ENCODE assay signal across 8 mouse cellular contexts in the genomic region with DNA sequence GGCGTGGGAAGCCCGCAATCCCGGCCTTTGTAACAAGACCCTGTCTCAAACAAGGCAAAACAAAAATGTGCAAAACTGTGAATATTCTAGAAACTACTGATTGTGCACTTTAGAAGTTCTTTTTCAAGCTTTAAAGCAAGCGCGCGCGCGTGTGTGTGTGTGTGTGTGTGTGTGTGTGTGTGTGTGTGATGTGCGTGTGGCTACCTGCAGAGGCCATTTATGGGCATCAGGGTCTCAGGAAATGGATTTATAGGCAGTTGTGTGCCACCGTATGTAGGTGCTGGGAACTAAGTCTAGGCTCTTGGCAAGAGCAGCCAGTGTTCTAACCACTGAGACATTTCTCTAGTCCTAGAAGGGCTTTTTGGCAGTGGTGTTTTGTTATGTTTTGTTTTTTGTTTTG. TPM values are rescaled to one million over a fixed set of nuclear protein-coding genes. Genes with fewer than 3 reads are reported as not detected.
A peak's percentile ranks its signal among the peaks of the same experiment; 100 is the strongest.
DNase-seq lines count a peak whose midpoint lies in the region; ATAC-seq and TF ChIP-seq lines count a peak whose summit lies in the region.
"Had no signal": no experiment of that assay in that cellular context is flagged by ENCODE, and none has a peak within 500 bp of the region (broad histone marks: within the 10 kb centered on the region; RNA-seq: fewer than 3 reads in every experiment).

No protein-coding gene starts in this region.

- H3K4me1 ChIP-seq in kidney, embryonic 14.5 days (ENCODE audit: control insufficient read depth, insufficient read depth, low read length) = peaks cover 7% of the 10 kb centered on the region
- H3K4me1 ChIP-seq in embryonic facial prominence, embryonic 12.5 days = peaks cover 19% of the 10 kb centered on the region
- peaks cover 19% of the 10 kb centered on the region for H3K4me1 ChIP-seq in hindbrain, embryonic 15.5 days (replicated peaks)
- H3K4me1 ChIP-seq in midbrain, postnatal 0 days (ENCODE audit: insufficient read depth, low read length) = no peaks in the 10 kb centered on the region

- no peak overlapping the region for H3K9ac ChIP-seq in kidney, embryonic 14.5 days (ENCODE audit: low read depth, low read length)
- no peak overlapping the region for H3K9ac ChIP-seq in embryonic facial prominence, embryonic 12.5 days
- no peak overlapping the region for H3K9ac ChIP-seq in hindbrain, embryonic 15.5 days
- no peak overlapping the region for H3K9ac ChIP-seq in midbrain, postnatal 0 days (replicated peaks; ENCODE audit: low read length, poor library complexity, severe bottlenecking)

- H3K27ac ChIP-seq in kidney, embryonic 14.5 days (ENCODE audit: low read depth, low read length) = no peak overlapping the region
- H3K27ac ChIP-seq in embryonic facial prominence, embryonic 12.5 days = no peak overlapping the region
- no peak overlapping the region for H3K27ac ChIP-seq in hindbrain, embryonic 15.5 days (replicated peaks)
- no peak overlapping the region for H3K27ac ChIP-seq in midbrain, postnatal 0 days (ENCODE audit: low read depth, low read length)

- 78% methylated on average over 10 of the region's 10 CpGs for WGBS in kidney, embryonic 14.5 days
- WGBS in embryonic facial prominence, embryonic 12.5 days = 71% methylated on average over 10 of the region's 10 CpGs
- 73% methylated on average over 10 of the region's 10 CpGs for WGBS in hindbrain, embryonic 15.5 days
- WGBS in midbrain, postnatal 0 days = 76% methylated on average over 10 of the region's 10 CpGs

- no peak for ATAC-seq in kidney, embryonic 14.5 days (ENCODE audit: low FRiP score, low TSS enrichment)
- ATAC-seq in embryonic facial prominence, embryonic 12.5 days (ENCODE audit: insufficient number of reproducible peaks, insufficient read depth, low FRiP score, low TSS enrichment) = no peak
- ATAC-seq in hindbrain, embryonic 15.5 days (ENCODE audit: low FRiP score, low read depth) = no peak
- ATAC-seq in midbrain, postnatal 0 days (ENCODE audit: low FRiP score) = no peak

- no peaks in the 10 kb centered on the region for H3K27me3 ChIP-seq in kidney, embryonic 14.5 days (ENCODE audit: control insufficient read depth, insufficient read depth, low read length)
- 0 out of 2 replicates have a peak, but pooled peaks cover 4% of the 10 kb centered on the region for H3K27me3 ChIP-seq in embryonic facial prominence, embryonic 12.5 days
- H3K27me3 ChIP-seq in hindbrain, embryonic 15.5 days = no peaks in the 10 kb centered on the region
- no peaks in the 10 kb centered on the region for H3K27me3 ChIP-seq in midbrain, postnatal 0 days (ENCODE audit: insufficient read depth, low read length)

- no peak for TF ChIP-seq CTCF in midbrain, postnatal 0 days (IDR thresholded peaks at IDR 0.05)

- H3K36me3 ChIP-seq in kidney, embryonic 14.5 days (ENCODE audit: control insufficient read depth, insufficient read depth, low read length) = no peaks in the 10 kb centered on the region
- H3K36me3 ChIP-seq in embryonic facial prominence, embryonic 12.5 days = no peaks in the 10 kb centered on the region
- no peaks in the 10 kb centered on the region for H3K36me3 ChIP-seq in hindbrain, embryonic 15.5 days
- no peaks in the 10 kb centered on the region for H3K36me3 ChIP-seq in midbrain, postnatal 0 days (ENCODE audit: insufficient read depth, low read length)

- H3K4me3 ChIP-seq in kidney, embryonic 14.5 days (ENCODE audit: low read length) = 0 out of 2 replicates have a peak overlapping the region, but pooled peaks have one; percentile 13
- 0 out of 2 replicates have a peak overlapping the region, but pooled peaks have one; percentile 11 for H3K4me3 ChIP-seq in embryonic facial prominence, embryonic 12.5 days
- H3K4me3 ChIP-seq in hindbrain, embryonic 15.5 days = 0 out of 2 replicates have a peak overlapping the region, but pooled peaks have one; percentile 11
- H3K4me3 ChIP-seq in midbrain, postnatal 0 days (ENCODE audit: low read depth, low read length) = peak overlapping the region; percentile 12; the same call in 1 of the 2 replicates

- peak overlapping the region; percentile 39; the same call in 1 of the 2 replicates for H3K4me2 ChIP-seq in kidney, embryonic 14.5 days (replicated peaks; ENCODE audit: low read depth, low read length)
- H3K4me2 ChIP-seq in embryonic facial prominence, embryonic 12.5 days (replicated peaks) = peak overlapping the region; percentile 33
- peak overlapping the region; percentile 51 for H3K4me2 ChIP-seq in hindbrain, embryonic 15.5 days
- peak overlapping the region; percentile 44 for H3K4me2 ChIP-seq in midbrain, postnatal 0 days (ENCODE audit: low read depth, low read length, poor library complexity, severe bottlenecking)

- no peak for DNase-seq in kidney, postnatal 25 days
- DNase-seq in midbrain, postnatal 0 days (ENCODE audit: low spot score) = no peak
- no peak for DNase-seq in right cerebral cortex, postnatal 10 days (ENCODE audit: low spot score in 2 of 2)
- DNase-seq in retina, postnatal 1 day = no peak
- DNase-seq: kidney, adult 18-20 months had no signal

- H3K9me3 ChIP-seq in kidney, embryonic 14.5 days (ENCODE audit: control insufficient read depth, low read length) = no peaks in the 10 kb centered on the region
- no peaks in the 10 kb centered on the region for H3K9me3 ChIP-seq in embryonic facial prominence, embryonic 12.5 days
- H3K9me3 ChIP-seq in hindbrain, embryonic 15.5 days = no peaks in the 10 kb centered on the region
- H3K9me3 ChIP-seq in midbrain, postnatal 0 days (ENCODE audit: low read length) = no peaks in the 10 kb centered on the region

RNA-seq across cellular contexts. Expression of a gene that starts 2.6 kb away (rescaled TPM):
- polyA plus RNA-seq in kidney, embryonic 14.5 days (2014; fragmentation: Nextera tagmentation; extraction: Ambion mirVana) = 52.4 and 78.2 TPM in 2 replicates
- polyA plus RNA-seq in embryonic facial prominence, embryonic 12.5 days (2016; fragmentation: Nextera tagmentation; extraction: Ambion mirVana) = 79.3 and 85.3 TPM in 2 replicates
- polyA plus RNA-seq in hindbrain, embryonic 15.5 days (2015; fragmentation: Nextera tagmentation; extraction: Ambion mirVana) = 96.9 and 101 TPM in 2 replicates
- total RNA-seq in midbrain, postnatal 0 days (2014; rRNA removed) = 126 and 128 TPM in 2 replicates
- 79.1 and 79.7 TPM in 2 replicates for polyA plus RNA-seq in midbrain, postnatal 0 days (2015; fragmentation: Nextera tagmentation; extraction: Ambion mirVana)
